Mouse (Mus musculus): ENCODE measurements around the gene Gm37240. TPM values are rescaled to one million over a fixed set of nuclear protein-coding genes. Genes with fewer than 3 reads are reported as not detected.
"Not testable (repeated sequence)": the region's sequence is repeated elsewhere in the genome, so short reads cannot be mapped to it uniquely, and the experiment has no call there.

Gm37240 gene
- polyA plus RNA-seq, 1 experiment from 2014 or later: 0.93 TPM

DNA sequence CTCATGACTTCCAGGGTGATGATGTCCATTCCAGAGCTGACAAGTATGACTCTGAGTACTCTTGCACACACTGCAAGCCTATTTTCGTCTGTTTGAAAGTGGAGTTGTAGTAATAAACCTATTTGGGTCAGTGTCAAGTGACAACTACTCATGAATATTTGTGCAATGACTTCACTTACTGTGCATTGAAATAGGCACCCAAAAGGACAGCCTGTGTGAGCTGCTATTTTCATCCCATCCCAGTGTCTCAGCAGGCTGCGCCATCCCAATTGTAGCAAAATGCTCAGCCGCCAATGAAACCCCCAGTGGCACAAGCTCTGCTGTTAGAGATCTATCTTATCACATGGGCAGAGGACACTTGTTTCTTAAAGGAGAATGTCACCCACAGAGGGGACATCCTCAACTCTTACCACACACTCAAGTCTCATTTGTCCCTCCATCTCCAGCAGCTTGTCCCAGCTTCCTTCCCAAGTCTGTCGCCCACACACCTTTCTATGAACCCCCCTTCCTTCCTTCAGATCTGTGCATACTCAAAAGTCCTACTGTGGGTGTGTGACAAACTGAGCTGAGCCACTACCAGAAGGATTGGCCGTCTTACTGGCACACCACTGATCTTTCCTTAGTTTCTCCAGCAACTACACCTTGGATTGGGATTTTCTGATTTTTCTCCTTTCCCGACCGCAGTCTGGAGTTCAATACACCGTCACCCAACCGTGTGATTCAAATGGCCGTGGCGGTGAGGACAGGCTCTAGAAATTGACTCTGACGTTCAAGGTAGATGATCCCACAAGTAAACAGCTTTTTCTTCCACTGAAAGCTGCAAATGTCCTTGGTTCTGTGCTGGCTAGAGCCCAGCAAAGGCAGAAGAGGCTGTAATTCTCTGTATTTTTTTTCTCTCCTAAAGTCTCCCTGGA is 1234.4 kb downstream of the Gm37240 start:
- Histone ChIP-seq H3K27me3 (replicated peaks; ENCODE audit: control insufficient read depth, insufficient read depth, low read length) (no peaks in the 10 kb centered on the region), H3K27ac (ENCODE audit: low read depth, low read length) (no peak overlapping the region), H3K4me2 (ENCODE audit: low read length) (no peak overlapping the region), H3K4me3 (ENCODE audit: low read length) (no peak overlapping the region), H3K36me3 (ENCODE audit: control insufficient read depth, insufficient read depth, low read length) (no peaks in the 10 kb centered on the region), H3K9me3 (ENCODE audit: control insufficient read depth, low read length) (0 out of 2 replicates have a peak, but pooled peaks cover 2% of the 10 kb centered on the region), H3K9ac (ENCODE audit: low read depth, low read length) (no peak overlapping the region), H3K4me1 (ENCODE audit: control insufficient read depth, insufficient read depth, low read depth, low read length) (peaks cover 13% of the 10 kb centered on the region)
- ATAC-seq: no peak
- WGBS: 80% methylated on average over 12 of the region's 12 CpGs

DNA sequence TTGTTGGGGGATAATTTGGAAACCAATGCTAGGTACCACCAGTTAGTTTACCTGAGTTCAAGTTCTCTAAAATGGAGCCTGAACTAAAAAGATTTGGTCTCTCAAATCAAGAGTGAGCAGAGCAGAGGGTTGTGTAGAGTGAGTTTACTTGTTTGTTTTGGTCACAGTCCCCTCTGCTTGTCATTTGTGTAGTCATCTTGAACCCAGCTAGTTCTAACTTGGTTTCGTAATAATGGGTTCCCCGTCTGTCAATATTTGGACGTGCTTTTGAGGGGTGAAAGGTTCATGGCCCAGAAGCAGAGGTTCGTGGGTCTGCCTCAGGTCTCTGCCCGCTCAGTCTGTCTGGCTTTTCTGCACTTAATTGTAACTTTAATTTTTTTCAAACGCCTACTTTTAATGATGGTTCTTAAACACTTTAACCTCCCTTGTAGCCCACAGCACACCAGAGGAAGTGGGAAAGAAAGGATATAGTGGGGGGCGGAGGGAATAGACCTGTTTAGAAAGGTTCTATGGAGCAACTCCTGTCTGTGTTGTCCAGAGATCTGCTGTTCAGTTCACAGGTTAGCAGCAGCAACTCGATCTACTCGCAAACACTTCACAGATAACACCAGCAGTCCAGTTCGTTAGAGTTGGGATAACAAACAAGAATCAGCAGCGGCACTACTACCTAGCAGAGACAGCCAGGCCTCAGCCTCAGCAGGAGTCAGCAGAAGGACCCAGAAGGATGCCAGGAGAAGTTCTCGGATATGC is 1237.6 kb downstream of the Gm37240 start:
- H3K4me2 ChIP-seq (ENCODE audit: low read length): no peak overlapping the region
- peaks cover 10% of the 10 kb centered on the region for H3K4me1 ChIP-seq (ENCODE audit: control insufficient read depth, insufficient read depth, low read depth, low read length)
- 96% methylated on average over 12 of the region's 12 CpGs for WGBS
- 0 out of 2 replicates have a peak, but pooled peaks cover 2% of the 10 kb centered on the region for H3K9me3 ChIP-seq (ENCODE audit: control insufficient read depth, low read length)
- no peak overlapping the region for H3K4me3 ChIP-seq (ENCODE audit: low read length)
- no peak for ATAC-seq
- no peak overlapping the region for H3K27ac ChIP-seq (ENCODE audit: low read depth, low read length)
- H3K9ac ChIP-seq (ENCODE audit: low read depth, low read length): no peak overlapping the region
- H3K27me3 ChIP-seq (replicated peaks; ENCODE audit: control insufficient read depth, insufficient read depth, low read length): no peaks in the 10 kb centered on the region
- H3K36me3 ChIP-seq (ENCODE audit: control insufficient read depth, insufficient read depth, low read length): no peaks in the 10 kb centered on the region

- not testable (repeated sequence) for H3K27ac ChIP-seq (ENCODE audit: low read depth, low read length); H3K27me3 ChIP-seq (replicated peaks; ENCODE audit: control insufficient read depth, insufficient read depth, low read length); H3K4me3 ChIP-seq (ENCODE audit: low read length); ATAC-seq; H3K4me1 ChIP-seq (ENCODE audit: control insufficient read depth, insufficient read depth, low read depth, low read length); H3K9ac ChIP-seq (ENCODE audit: low read depth, low read length); H3K36me3 ChIP-seq (ENCODE audit: control insufficient read depth, insufficient read depth, low read length); H3K4me2 ChIP-seq (ENCODE audit: low read length); H3K9me3 ChIP-seq (ENCODE audit: control insufficient read depth, low read length)
- WGBS: 84% methylated on average over 3 of the region's 4 CpGs
Observed at GRCm38 (mm10) chr3:84648069-84648468, 1239.2 kb downstream of the Gm37240 start.

GRCm38 (mm10) chr3:84647616-84648015 is 1239.7 kb downstream of the Gm37240 start:
- H3K27ac ChIP-seq (ENCODE audit: low read depth, low read length): no peak overlapping the region
- 30% methylated on average over 4 of the region's 4 CpGs for WGBS
- peak; percentile 68 for ATAC-seq
- H3K9me3 ChIP-seq (ENCODE audit: control insufficient read depth, low read length): 0 out of 2 replicates have a peak, but pooled peaks cover 2% of the 10 kb centered on the region
- H3K4me3 ChIP-seq (ENCODE audit: low read length): no peak overlapping the region
- H3K9ac ChIP-seq (ENCODE audit: low read depth, low read length): no peak overlapping the region
- H3K27me3 ChIP-seq (replicated peaks; ENCODE audit: control insufficient read depth, insufficient read depth, low read length): no peaks in the 10 kb centered on the region
- no peak overlapping the region for H3K4me2 ChIP-seq (ENCODE audit: low read length)
- no peaks in the 10 kb centered on the region for H3K36me3 ChIP-seq (ENCODE audit: control insufficient read depth, insufficient read depth, low read length)
- no peaks in the 10 kb centered on the region; the same call in 1 of the 2 replicates for H3K4me1 ChIP-seq (ENCODE audit: control insufficient read depth, insufficient read depth, low read depth, low read length)

- Histone ChIP-seq H3K9ac (ENCODE audit: low read depth, low read length) (no peak overlapping the region), H3K9me3 (ENCODE audit: control insufficient read depth, low read length) (0 out of 2 replicates have a peak, but pooled peaks cover 2% of the 10 kb centered on the region), H3K36me3 (ENCODE audit: control insufficient read depth, insufficient read depth, low read length) (no peaks in the 10 kb centered on the region), H3K4me3 (ENCODE audit: low read length) (no peak overlapping the region), H3K27me3 (replicated peaks; ENCODE audit: control insufficient read depth, insufficient read depth, low read length) (no peaks in the 10 kb centered on the region), H3K4me1 (ENCODE audit: control insufficient read depth, insufficient read depth, low read depth, low read length) (no peaks in the 10 kb centered on the region; the same call in 1 of the 2 replicates), H3K4me2 (ENCODE audit: low read length) (no peak overlapping the region), H3K27ac (ENCODE audit: low read depth, low read length) (no peak overlapping the region)
- 76% methylated on average over 8 of the region's 8 CpGs for WGBS
- no peak for ATAC-seq
Observed at GRCm38 (mm10) chr3:84646331-84646845, 1240.9 kb downstream of the Gm37240 start.

DNA sequence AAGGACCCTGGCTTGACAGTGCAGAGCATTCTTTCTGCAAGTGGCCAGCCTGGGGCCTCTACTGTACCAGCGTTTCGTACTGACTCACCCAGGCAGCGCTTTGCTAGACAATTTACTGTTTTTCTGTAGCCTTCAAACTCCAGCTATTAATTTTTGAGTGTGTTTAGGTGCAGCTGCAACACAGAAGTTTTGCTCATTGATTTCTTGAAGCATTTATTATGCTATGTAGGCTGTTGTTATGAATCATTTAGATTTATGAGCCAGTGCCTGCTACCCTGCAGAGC is 1241.4 kb downstream of the Gm37240 start:
- Histone ChIP-seq H3K36me3 (ENCODE audit: control insufficient read depth, insufficient read depth, low read length) (no peaks in the 10 kb centered on the region), H3K4me1 (ENCODE audit: control insufficient read depth, insufficient read depth, low read depth, low read length) (no peaks in the 10 kb centered on the region; the same call in 1 of the 2 replicates), H3K27me3 (replicated peaks; ENCODE audit: control insufficient read depth, insufficient read depth, low read length) (no peaks in the 10 kb centered on the region), H3K4me2 (ENCODE audit: low read length) (no peak overlapping the region), H3K4me3 (ENCODE audit: low read length) (no peak overlapping the region), H3K9ac (ENCODE audit: low read depth, low read length) (no peak overlapping the region), H3K27ac (ENCODE audit: low read depth, low read length) (no peak overlapping the region), H3K9me3 (ENCODE audit: control insufficient read depth, low read length) (0 out of 2 replicates have a peak, but pooled peaks cover 2% of the 10 kb centered on the region)
- ATAC-seq: no peak
- WGBS: 72% methylated on average over 3 of the region's 3 CpGs

DNA sequence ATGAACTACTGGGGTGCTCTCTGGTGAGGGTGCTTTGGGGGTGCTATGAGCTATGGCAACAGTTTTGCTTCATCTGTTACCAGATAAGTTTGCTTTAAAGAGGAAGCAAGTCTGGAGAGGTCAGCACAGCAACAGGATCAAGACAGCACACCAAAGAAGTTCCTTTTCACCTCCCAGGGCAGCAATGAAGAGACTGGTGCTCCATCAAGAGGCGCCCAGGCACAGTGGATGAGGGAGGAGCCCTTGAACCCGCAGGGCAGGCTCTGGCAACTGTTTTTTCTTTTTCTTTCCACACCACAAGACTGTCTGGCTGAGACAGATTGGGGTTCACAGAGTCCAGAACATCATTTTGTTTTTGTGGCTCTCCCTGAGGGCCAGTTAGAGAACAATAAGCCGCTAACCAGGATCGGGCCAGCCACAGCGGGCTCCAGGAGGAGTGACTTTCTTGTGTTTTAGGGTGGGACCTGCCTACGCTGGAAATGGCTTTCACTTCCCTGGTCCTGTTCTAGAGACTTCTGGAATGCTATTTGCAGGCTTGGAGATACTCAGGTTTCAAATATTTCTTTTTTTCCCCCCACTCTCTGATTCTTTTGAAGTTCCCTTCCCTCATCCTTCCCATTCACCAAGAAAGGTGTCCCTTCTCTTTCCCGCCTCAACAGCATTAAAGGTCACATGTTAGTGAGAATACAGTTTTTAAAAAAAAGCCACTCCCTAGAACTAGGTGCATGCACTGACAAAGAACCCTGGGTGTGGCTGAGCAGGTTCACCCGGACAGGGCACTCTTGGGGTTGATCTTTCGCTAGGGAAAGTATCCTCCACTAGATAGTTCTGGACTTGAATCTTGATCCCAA is 1241.9 kb downstream of the Gm37240 start:
- H3K4me3 ChIP-seq (ENCODE audit: low read length): no peak overlapping the region
- 85% methylated on average over 9 of the region's 9 CpGs for WGBS
- no peak overlapping the region for H3K4me2 ChIP-seq (ENCODE audit: low read length)
- H3K27ac ChIP-seq (ENCODE audit: low read depth, low read length): no peak overlapping the region
- H3K4me1 ChIP-seq (ENCODE audit: control insufficient read depth, insufficient read depth, low read depth, low read length): no peaks in the 10 kb centered on the region; the same call in 1 of the 2 replicates
- no peak overlapping the region for H3K9ac ChIP-seq (ENCODE audit: low read depth, low read length)
- no peaks in the 10 kb centered on the region for H3K36me3 ChIP-seq (ENCODE audit: control insufficient read depth, insufficient read depth, low read length)
- no peak for ATAC-seq
- H3K27me3 ChIP-seq (replicated peaks; ENCODE audit: control insufficient read depth, insufficient read depth, low read length): no peaks in the 10 kb centered on the region
- H3K9me3 ChIP-seq (ENCODE audit: control insufficient read depth, low read length): 0 out of 2 replicates have a peak, but pooled peaks cover under 1% of the 10 kb centered on the region

DNA sequence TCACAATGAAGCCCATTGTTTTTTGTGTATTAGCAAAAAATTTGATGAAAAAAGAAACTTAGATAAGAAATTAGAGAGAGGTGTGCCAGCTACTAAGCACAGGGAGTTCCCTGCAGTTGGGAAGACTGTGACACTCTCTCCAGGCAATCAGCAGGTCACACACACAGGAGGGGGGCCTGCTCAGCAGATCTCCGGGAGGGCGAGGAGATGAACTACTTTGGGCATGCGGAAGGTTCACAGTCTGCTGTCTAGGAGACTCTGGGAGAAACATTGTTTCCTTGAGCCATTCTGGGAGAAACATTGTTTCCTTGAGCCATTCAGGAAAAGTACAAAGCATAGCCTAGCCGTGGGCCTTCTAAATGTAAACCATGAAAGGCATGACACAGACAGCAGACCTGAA is 1244.4 kb downstream of the Gm37240 start:
- no peak overlapping the region for H3K4me2 ChIP-seq (ENCODE audit: low read length)
- no peak overlapping the region for H3K4me3 ChIP-seq (ENCODE audit: low read length)
- no peaks in the 10 kb centered on the region; the same call in 1 of the 2 replicates for H3K4me1 ChIP-seq (ENCODE audit: control insufficient read depth, insufficient read depth, low read depth, low read length)
- no peaks in the 10 kb centered on the region for H3K36me3 ChIP-seq (ENCODE audit: control insufficient read depth, insufficient read depth, low read length)
- no peaks in the 10 kb centered on the region for H3K27me3 ChIP-seq (replicated peaks; ENCODE audit: control insufficient read depth, insufficient read depth, low read length)
- H3K9me3 ChIP-seq (ENCODE audit: control insufficient read depth, low read length): no peaks in the 10 kb centered on the region
- 43% methylated on average over 4 of the region's 4 CpGs for WGBS
- H3K9ac ChIP-seq (ENCODE audit: low read depth, low read length): no peak overlapping the region
- H3K27ac ChIP-seq (ENCODE audit: low read depth, low read length): no peak overlapping the region
- ATAC-seq: no peak

All from hindbrain, embryonic 16.5 days (tissue).